Mouse (Mus musculus) mouse embryonic stem cell (cell line): ENCODE results near the gene Adamts7.

Experiments
- in situ Hi-C, 2 experiments: fragments of 300-500 bp; cut with MboI; formaldehyde crosslinking; loops; 1 replicate in 1 of 2; 3 replicates in 1 of 2; pipeline ENCODE4 v1.14.3; 2019 to 2020; ENCODE audit warnings: low sequenced_read_pairs in 2 of 2, low pct_unique_long_range_greater_than_20kb in 1 of 2, mixed read lengths in 1 of 2; ENCODE audit not compliant: unreplicated experiment in 1 of 2

Adamts7 gene

GRCm38 (mm10) chr9:90216259-90217001, 53.6 kb downstream of the Adamts7 start:
- in situ Hi-C loops = no loop called here

GRCm38 (mm10) chr9:90217501-90217900, 54.6 kb downstream of the Adamts7 start:
- in situ Hi-C loops = no loop called here

- in situ Hi-C loops = no loop called here
Observed at GRCm38 (mm10) chr9:90222275-90222674, 59.4 kb downstream of the Adamts7 start.

GRCm38 (mm10) chr9:90226081-90226741, 63.3 kb downstream of the Adamts7 start:
- in situ Hi-C loops = no loop called here

GRCm38 (mm10) chr9:90226742-90227096, 63.9 kb downstream of the Adamts7 start:
- in situ Hi-C loops = no loop called here

GRCm38 (mm10) chr9:90227171-90227570, 64.3 kb downstream of the Adamts7 start:
- in situ Hi-C loops = no loop called here

- in situ Hi-C loops = no loop called here
Observed at GRCm38 (mm10) chr9:90232781-90233690, 70.2 kb downstream of the Adamts7 start.

GRCm38 (mm10) chr9:90233906-90234419, 71.1 kb downstream of the Adamts7 start:
- in situ Hi-C loops = no loop called here

GRCm38 (mm10) chr9:90234786-90235185, 71.9 kb downstream of the Adamts7 start:
- in situ Hi-C loops = no loop called here

- in situ Hi-C loops = no loop called here
Observed at GRCm38 (mm10) chr9:90235258-90235882, 72.5 kb downstream of the Adamts7 start.

- in situ Hi-C loops = no loop called here
Observed at GRCm38 (mm10) chr9:90236817-90237216, 73.9 kb downstream of the Adamts7 start.

GRCm38 (mm10) chr9:90237232-90238062, 74.6 kb downstream of the Adamts7 start:
- in situ Hi-C loops = no loop called here

- in situ Hi-C loops = no loop called here
Observed at GRCm38 (mm10) chr9:90240560-90240959, 77.7 kb downstream of the Adamts7 start.

GRCm38 (mm10) chr9:90241041-90241440, 78.2 kb downstream of the Adamts7 start:
- in situ Hi-C loops = no loop called here

GRCm38 (mm10) chr9:90241618-90242017, 78.7 kb downstream of the Adamts7 start:
- in situ Hi-C loops = no loop called here

GRCm38 (mm10) chr9:90242291-90242690, 79.4 kb downstream of the Adamts7 start:
- in situ Hi-C loops = no loop called here

GRCm38 (mm10) chr9:90242855-90243254, 80.0 kb downstream of the Adamts7 start:
- in situ Hi-C loops = no loop called here
